Mouse (Mus musculus) erythroblast, embryonic 14.5 days (primary cell): ENCODE data around the gene Tpd52l2.

Experiments
- GATA1 ChIP-seq: IDR thresholded peaks from 2 replicates; pipeline ENCODE4 v1.6.1; 2012; ENCODE audit warnings: low read length, inconsistent platforms, mixed read lengths
- TAL1 ChIP-seq: IDR thresholded peaks from 3 replicates; pipeline ENCODE4 v1.6.1; 2012; ENCODE audit warnings: low read length, inconsistent platforms, mixed read lengths

DNA sequence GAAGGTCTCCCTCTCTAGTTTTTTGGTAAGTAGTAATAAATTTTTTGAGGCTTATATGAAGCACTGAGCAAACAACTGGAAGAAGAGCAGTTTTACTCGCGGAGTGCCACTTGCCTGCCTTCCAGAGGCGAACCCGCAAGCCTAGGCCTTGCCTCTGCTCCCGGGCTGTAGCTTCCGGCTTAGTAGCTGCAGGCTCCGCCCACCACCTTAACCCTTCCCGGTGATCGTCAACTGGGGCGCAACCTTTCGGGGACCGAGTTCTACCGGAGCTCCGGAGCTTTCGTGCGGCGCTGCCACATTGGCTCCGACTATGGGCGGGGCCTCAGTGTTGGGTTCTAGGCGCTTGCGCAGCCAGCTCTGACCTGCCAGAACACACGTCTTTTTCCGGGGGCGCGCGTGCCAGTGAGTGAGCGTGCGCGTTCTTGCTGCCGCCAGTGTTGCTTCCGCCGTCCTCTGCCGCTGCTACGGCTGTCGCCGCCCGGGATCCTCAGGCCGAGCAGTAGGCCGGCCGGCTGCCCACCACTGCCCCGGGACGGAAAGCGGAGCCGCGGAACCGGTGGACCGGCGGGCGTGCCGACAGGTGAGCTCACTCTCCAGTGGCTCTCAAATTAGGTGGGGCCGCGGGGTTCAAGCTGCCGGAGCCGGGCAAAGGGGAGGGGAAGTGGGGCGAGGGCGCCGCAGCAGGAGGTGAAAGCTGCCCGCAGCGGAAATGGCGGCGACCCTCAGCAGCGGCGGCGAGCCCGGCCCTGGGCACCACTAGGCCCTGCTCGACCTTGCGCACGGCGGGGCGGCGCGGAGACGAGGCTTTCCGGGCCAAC, 23.4 kb downstream of the Tpd52l2 start, which contains the start of gene Dnajc5:
- TF ChIP-seq GATA1 (no peak), TAL1 (no peak)
